Mouse (Mus musculus): ENCODE measurements around the gene 2410141K09Rik. TPM values are rescaled to one million over a fixed set of nuclear protein-coding genes. Genes with fewer than 3 reads are reported as not detected.
"Not testable (repeated sequence)": the region's sequence is repeated elsewhere in the genome, so short reads cannot be mapped to it uniquely, and the experiment has no call there.

The 2410141K09Rik gene
- polyA plus RNA-seq (2015; fragmentation: Nextera tagmentation; extraction: Ambion mirVana): not detected in 2 replicates

DNA sequence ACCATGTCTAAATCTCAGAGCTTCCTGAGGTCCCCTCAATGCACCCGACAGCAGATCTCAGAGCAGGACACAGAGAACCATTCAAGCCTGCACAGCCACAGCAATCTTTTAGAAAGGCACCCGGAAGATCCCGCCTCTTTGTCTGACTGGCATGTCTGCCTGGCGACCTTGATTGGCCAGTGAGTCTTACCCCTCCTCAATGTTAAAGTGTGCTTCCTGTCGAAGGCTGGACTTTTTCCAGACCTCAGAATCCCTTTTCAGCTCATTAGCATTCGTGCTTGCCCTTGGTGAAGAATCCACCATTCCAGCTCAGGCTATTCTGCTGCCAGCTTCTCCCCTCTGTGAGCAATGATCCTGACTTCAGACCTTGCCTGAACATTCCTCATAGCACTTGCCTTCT lies at the start of gene 2410141K09Rik:
Gene 2410141K09Rik (minus strand): TSS at position 101 of the 400 bp plus-strand sequence.
- H3K27ac ChIP-seq (ENCODE audit: low read length); H3K4me3 ChIP-seq (ENCODE audit: low read depth, low read length); H3K4me2 ChIP-seq (ENCODE audit: low read depth, low read length); H3K4me1 ChIP-seq (ENCODE audit: control insufficient read depth, low read depth, low read length); H3K9me3 ChIP-seq (replicated peaks; ENCODE audit: control insufficient read depth, low read length); H3K27me3 ChIP-seq (ENCODE audit: control insufficient read depth, insufficient read depth, low read depth, low read length); H3K36me3 ChIP-seq (ENCODE audit: control insufficient read depth, insufficient read depth); H3K9ac ChIP-seq (ENCODE audit: low read depth, low read length); ATAC-seq (ENCODE audit: low read depth): not testable (repeated sequence)
- whole genome bisulfite sequencing (ENCODE audit: insufficient replicate concordance): no CpG with 5 or more reads among the region's 6 CpGs

- H3K4me1 ChIP-seq (ENCODE audit: control insufficient read depth, low read depth, low read length); H3K27ac ChIP-seq (ENCODE audit: low read length); H3K4me3 ChIP-seq (ENCODE audit: low read depth, low read length); H3K9me3 ChIP-seq (replicated peaks; ENCODE audit: control insufficient read depth, low read length); H3K4me2 ChIP-seq (ENCODE audit: low read depth, low read length); ATAC-seq (ENCODE audit: low read depth); H3K9ac ChIP-seq (ENCODE audit: low read depth, low read length); H3K27me3 ChIP-seq (ENCODE audit: control insufficient read depth, insufficient read depth, low read depth, low read length); H3K36me3 ChIP-seq (ENCODE audit: control insufficient read depth, insufficient read depth): not testable (repeated sequence)
- WGBS (ENCODE audit: insufficient replicate concordance): no CpG with 5 or more reads among the region's 5 CpGs
These were observed 14.1 kb downstream of the 2410141K09Rik start for GRCm38 (mm10) chr13:66426858-66427257.

- not testable (repeated sequence) for H3K9ac ChIP-seq (ENCODE audit: low read depth, low read length); H3K4me3 ChIP-seq (ENCODE audit: low read depth, low read length); H3K4me1 ChIP-seq (ENCODE audit: control insufficient read depth, low read depth, low read length); H3K36me3 ChIP-seq (ENCODE audit: control insufficient read depth, insufficient read depth); H3K27ac ChIP-seq (ENCODE audit: low read length); H3K27me3 ChIP-seq (ENCODE audit: control insufficient read depth, insufficient read depth, low read depth, low read length); ATAC-seq (ENCODE audit: low read depth); H3K9me3 ChIP-seq (replicated peaks; ENCODE audit: control insufficient read depth, low read length); H3K4me2 ChIP-seq (ENCODE audit: low read depth, low read length)
- no CpG with 5 or more reads among the region's 2 CpGs for WGBS (ENCODE audit: insufficient replicate concordance)
These were observed 26.0 kb downstream of the 2410141K09Rik start for GRCm38 (mm10) chr13:66414962-66415361.

Other genes starting within 250 kb of the 2410141K09Rik start
- not detected in 2 replicates for gene Gm10772, start 213.5 kb downstream of the 2410141K09Rik start, polyA plus RNA-seq (2015; fragmentation: Nextera tagmentation; extraction: Ambion mirVana)